Mouse (Mus musculus) forebrain, postnatal 0 days (tissue): ENCODE results near the gene Lcn9. TPM values are rescaled to one million over a fixed set of nuclear protein-coding genes. Genes with fewer than 3 reads are reported as not detected.
A peak's percentile ranks its signal among the peaks of the same experiment; 100 is the strongest.

Source experiments
- ATAC-seq: fragments of 200-750 bp; cut with Nextera tagmentation; 2 replicates; pipeline ENCODE4 v1.8.0; 2017; ENCODE audit warnings: mild to moderate bottlenecking, moderate library complexity
- DNase-seq: peaks from one replicate; pipeline ENCODE4 v3.0.0-alpha.2; 2015
- H3K27ac ChIP-seq: fragments of 300-500 bp; sonication (generic); 2 replicates; pipeline ENCODE4 v1.5.1; 2014; ENCODE audit warnings: low read depth, mild to moderate bottlenecking, antibody characterized with exemption, low read length, moderate library complexity, mixed read lengths
- H3K27me3 ChIP-seq: fragments of 300-500 bp; sonication (generic); 2 replicates; pipeline ENCODE4 v1.6.1; 2014; ENCODE audit warnings: mild to moderate bottlenecking, low read length, mixed read lengths; ENCODE audit not compliant: insufficient read depth
- H3K36me3 ChIP-seq: fragments of 300-500 bp; sonication (generic); 2 replicates; pipeline ENCODE4 v1.6.1; 2014; ENCODE audit warnings: mild to moderate bottlenecking, moderate library complexity; ENCODE audit not compliant: insufficient read depth
- H3K4me1 ChIP-seq: fragments of 300-500 bp; sonication (generic); 2 replicates; pipeline ENCODE4 v1.6.1; 2014; ENCODE audit warnings: antibody characterized with exemption; ENCODE audit not compliant: insufficient read depth
- H3K4me2 ChIP-seq: fragments of 300-500 bp; sonication (generic); 2 replicates; pipeline ENCODE4 v1.6.1; 2014; ENCODE audit warnings: low read depth, mild to moderate bottlenecking, moderate library complexity
- H3K4me3 ChIP-seq: fragments of 300-500 bp; sonication (generic); 2 replicates; pipeline ENCODE4 v1.5.1; 2014; ENCODE audit warnings: low read depth, low read length, mixed read lengths
- H3K9ac ChIP-seq: fragments of 300-500 bp; sonication (generic); 2 replicates; pipeline ENCODE4 v1.6.1; 2014; ENCODE audit warnings: mild to moderate bottlenecking
- H3K9me3 ChIP-seq: fragments of 300-500 bp; sonication (generic); 2 replicates; pipeline ENCODE4 v1.6.1; 2016; ENCODE audit warnings: low read length
- CTCF ChIP-seq: sonication (generic); IDR thresholded peaks from 2 replicates; pipeline ENCODE4 v1.5.1; 2016; ENCODE audit warnings: antibody characterized with exemption, control low read depth, low read depth
- WGBS: fragments of 180-500 bp; shearing (Covaris S2); extraction: QIAGEN DNeasy Blood & Tissue Kit; methylation state at CpG from one replicate; pipeline ENCODE4 v1.1.7; 2014; 5-methylcytosine and 5-hydroxymethylcytosine counted together
- polyA plus RNA-seq: library from polyadenylated mRNA; unstranded; fragments of >200 nt; fragmentation: Nextera tagmentation; extraction: Ambion mirVana; gene quantifications from 2 replicates; pipeline ENCODE4 v1.2.1, GENCODE M21; 2015
- total RNA-seq: library from RNA; depleted of rRNA; stranded (reverse); fragments of >200 nt; gene quantifications from 2 replicates; pipeline ENCODE4 v1.2.3, GENCODE M21; 2014; rRNA removed

Lcn9 gene
- total and polyA plus RNA-seq, 2 experiments from 2014 or later = not detected

DNA sequence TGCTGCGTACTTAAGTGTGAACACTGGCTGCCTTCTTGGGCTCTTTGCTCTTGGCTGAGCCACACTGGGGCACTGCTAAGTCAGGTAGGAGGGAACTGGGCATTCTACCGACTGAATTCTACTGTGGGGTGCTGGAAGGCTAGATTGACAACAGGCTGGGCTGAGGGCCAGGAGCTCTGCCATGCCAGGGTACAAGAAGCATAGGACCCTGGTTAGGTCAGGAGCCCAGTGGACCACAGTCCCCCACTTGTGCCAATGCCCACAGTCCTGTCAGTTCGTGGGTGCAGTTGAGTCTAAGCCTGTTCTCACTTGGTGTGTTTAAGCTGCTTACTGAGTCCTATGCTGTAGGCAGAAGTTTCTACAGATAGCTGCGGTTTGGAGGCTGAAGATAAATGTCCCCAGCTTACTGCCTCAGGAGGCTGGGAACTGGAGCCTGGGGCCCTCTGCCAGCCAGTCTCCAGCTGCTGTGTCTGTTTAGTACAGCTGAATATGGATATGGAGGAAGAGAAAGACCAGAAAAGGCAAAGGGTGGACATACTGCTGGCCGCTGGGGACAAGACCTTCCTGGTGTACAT, 39.8 kb downstream of the Lcn9 start:
- ATAC-seq (0 out of 2 replicates have a peak, but pooled peaks have one; percentile 12), DNase-seq (peak; percentile 16)
- no peak overlapping the region for H3K9ac ChIP-seq
- H3K4me3 ChIP-seq = no peak overlapping the region
- no peaks in the 10 kb centered on the region for H3K36me3 ChIP-seq
- WGBS = 47% methylated on average over 5 of the region's 5 CpGs
- H3K27ac ChIP-seq = no peak overlapping the region
- 0 out of 2 replicates have a peak, but pooled peaks cover 5% of the 10 kb centered on the region for H3K4me1 ChIP-seq
- no peak for TF ChIP-seq CTCF
- peak overlapping the region; percentile 92; the same call in 1 of the 2 replicates for H3K4me2 ChIP-seq
- 0 out of 2 replicates have a peak, but pooled peaks cover 8% of the 10 kb centered on the region for H3K27me3 ChIP-seq
- no peaks in the 10 kb centered on the region for H3K9me3 ChIP-seq

DNA sequence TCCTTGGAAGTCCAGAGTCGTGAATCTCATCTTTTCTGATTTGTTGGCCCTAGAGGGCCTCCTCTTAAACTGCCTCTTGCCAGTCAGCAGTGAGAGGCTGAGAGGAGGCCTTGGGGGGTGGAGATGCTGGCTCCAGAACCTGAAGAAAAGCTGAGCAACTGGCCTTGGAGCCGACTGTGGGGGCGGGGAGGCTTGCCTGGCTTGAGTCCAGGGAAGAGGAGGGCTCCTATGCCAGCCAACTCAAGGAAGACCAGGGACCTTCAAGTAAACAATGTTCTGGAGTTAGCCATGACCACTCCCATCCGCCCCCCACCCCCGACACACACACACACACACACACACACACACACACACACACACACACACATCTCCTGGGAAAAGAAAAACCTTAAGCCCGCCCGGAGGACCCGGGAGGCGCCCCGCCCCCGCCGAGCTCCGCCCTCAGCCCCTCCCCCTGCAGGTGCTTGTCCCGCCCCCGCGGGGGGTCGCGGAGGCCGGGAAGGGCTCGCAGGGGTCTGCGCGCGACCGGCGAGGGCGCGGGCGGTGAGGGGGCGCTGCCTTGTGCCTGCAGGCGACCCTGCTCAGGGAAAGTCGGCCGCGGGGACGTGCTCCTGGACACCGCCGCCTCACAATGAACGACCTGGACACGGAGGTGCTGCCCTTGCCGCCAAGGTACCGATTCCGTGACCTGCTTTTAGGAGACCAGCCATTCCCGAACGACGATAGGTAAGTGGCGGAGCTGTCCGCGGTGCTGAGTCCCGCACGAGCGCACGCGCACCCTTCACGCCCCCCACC, 40.6 kb downstream of the Lcn9 start, which contains the start of gene Kcnt1:
TSS of gene Kcnt1 (plus strand) at position 398 of the 795 bp plus-strand sequence.
- Histone ChIP-seq H3K4me2 (peak within 1 kb of the TSS; percentile 92), H3K4me1 (0 out of 2 replicates have a peak, but pooled peaks cover 5% of the 10 kb centered on the region), H3K9ac (peak within 1 kb of the TSS; percentile 23; the same call in 1 of the 2 replicates), H3K9me3 (no peaks in the 10 kb centered on the region), H3K27me3 (0 out of 2 replicates have a peak, but pooled peaks cover 8% of the 10 kb centered on the region), H3K4me3 (peak within 1 kb of the TSS; percentile 45), H3K36me3 (no peaks in the 10 kb centered on the region), H3K27ac (no peak within 1 kb of the TSS)
- peak; percentile 35 for DNase-seq
- 3% methylated on average over 38 of the region's 53 CpGs for WGBS
- no peak for TF ChIP-seq CTCF
- peak; percentile 36; the same call in 1 of the 2 replicates for ATAC-seq

GRCm38 (mm10) chr2:25864230-25864629, 41.3 kb downstream of the Lcn9 start:
- no peaks in the 10 kb centered on the region for H3K9me3 ChIP-seq
- no peak for ATAC-seq
- peak overlapping the region; percentile 45 for H3K4me3 ChIP-seq
- no peaks in the 10 kb centered on the region for H3K36me3 ChIP-seq
- 0 out of 2 replicates have a peak, but pooled peaks cover 8% of the 10 kb centered on the region for H3K27me3 ChIP-seq
- no peak overlapping the region for H3K27ac ChIP-seq
- 0 out of 2 replicates have a peak, but pooled peaks cover 5% of the 10 kb centered on the region for H3K4me1 ChIP-seq
- TF ChIP-seq CTCF = 0 out of 2 replicates have a peak, but pooled peaks have one; percentile 12
- WGBS = 6% methylated on average over 18 of the region's 18 CpGs
- DNase-seq = peak; percentile 2
- H3K9ac ChIP-seq = no peak overlapping the region
- H3K4me2 ChIP-seq = peak overlapping the region; percentile 92

DNA sequence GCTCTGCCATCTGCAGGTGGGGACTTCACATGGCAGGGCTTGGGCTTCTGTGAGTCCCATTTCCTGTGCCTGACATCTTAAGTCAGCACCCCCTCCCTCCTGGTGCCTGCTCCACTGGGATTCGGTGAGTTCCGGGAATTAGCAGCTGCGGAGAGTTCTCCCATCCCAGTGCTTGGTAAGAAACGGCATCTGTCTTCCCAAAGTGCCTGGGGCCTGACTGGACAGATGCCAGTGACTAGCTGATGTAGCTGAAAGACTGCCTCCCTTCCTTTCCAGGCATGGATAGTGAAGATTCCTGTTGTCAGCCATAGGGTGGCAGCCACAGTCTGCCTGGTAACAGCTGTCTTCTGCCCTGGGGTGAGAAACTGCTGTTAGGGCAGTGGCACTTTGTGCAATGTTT, 42.5 kb downstream of the Lcn9 start:
- peak; percentile 57 for ATAC-seq
- H3K4me2 ChIP-seq = no peak overlapping the region
- WGBS = 6% methylated on average over 4 of the region's 4 CpGs

DNA sequence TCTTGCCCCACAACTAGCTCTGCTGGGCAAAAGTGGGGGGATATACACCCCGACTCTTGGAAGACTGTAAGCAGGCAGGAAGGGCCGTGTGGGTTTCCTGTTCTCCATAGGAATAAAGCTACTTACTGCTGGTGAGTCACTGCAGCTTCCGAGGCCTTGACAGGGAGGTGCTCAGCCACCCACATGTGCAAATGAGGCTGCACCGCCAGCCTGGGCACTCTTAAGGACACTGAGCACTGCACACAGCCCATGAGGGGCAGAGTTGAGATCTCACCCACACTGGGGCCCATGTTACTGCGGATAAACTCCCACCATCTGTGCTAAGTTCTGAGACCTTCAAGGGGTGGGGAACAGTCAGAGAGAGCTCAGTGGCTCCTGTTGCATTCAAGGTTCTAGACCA, 43.7 kb downstream of the Lcn9 start:
- Histone ChIP-seq H3K4me3 (no peak overlapping the region), H3K36me3 (no peaks in the 10 kb centered on the region), H3K4me1 (0 out of 2 replicates have a peak, but pooled peaks cover 5% of the 10 kb centered on the region), H3K27ac (no peak overlapping the region), H3K27me3 (0 out of 2 replicates have a peak, but pooled peaks cover 8% of the 10 kb centered on the region), H3K4me2 (no peak overlapping the region), H3K9ac (no peak overlapping the region), H3K9me3 (no peaks in the 10 kb centered on the region)
- WGBS = 71% methylated on average over 5 of the region's 5 CpGs
- TF ChIP-seq CTCF = no peak
- no peak for DNase-seq
- ATAC-seq = no peak

More for the DNA sequence above, 42.5 kb downstream of the Lcn9 start:
- peak; percentile 57 for TF ChIP-seq CTCF
- Histone ChIP-seq H3K36me3 (no peaks in the 10 kb centered on the region), H3K9me3 (no peaks in the 10 kb centered on the region), H3K9ac (no peak overlapping the region), H3K4me3 (no peak overlapping the region), H3K4me1 (0 out of 2 replicates have a peak, but pooled peaks cover 5% of the 10 kb centered on the region), H3K27me3 (0 out of 2 replicates have a peak, but pooled peaks cover 8% of the 10 kb centered on the region), H3K27ac (no peak overlapping the region)
- DNase-seq = peak; percentile 75

Other genes with a start within 250 kb of the Lcn9 start
- 1.0 and 9.0 TPM in 2 replicates for gene Mamdc4, start 248.3 kb upstream of the Lcn9 start, total RNA-seq
- 0.21 and 0.26 TPM in 2 replicates for gene Mamdc4, start 248.3 kb upstream of the Lcn9 start, polyA plus RNA-seq
- gene Phpt1, start 247.9 kb upstream of the Lcn9 start, total RNA-seq = 33.7 and 43.2 TPM in 2 replicates
- 171 and 185 TPM in 2 replicates for gene Phpt1, start 247.9 kb upstream of the Lcn9 start, polyA plus RNA-seq
- gene Ajm1, start 241.4 kb upstream of the Lcn9 start, total RNA-seq = 13.5 and 16.0 TPM in 2 replicates
- gene Ajm1, start 241.4 kb upstream of the Lcn9 start, polyA plus RNA-seq = 11.3 and 13.7 TPM in 2 replicates
- 68.2 and 79.3 TPM in 2 replicates for gene Rabl6, start 214.6 kb upstream of the Lcn9 start, total RNA-seq
- gene Rabl6, start 214.6 kb upstream of the Lcn9 start, polyA plus RNA-seq = 51.8 and 54.9 TPM in 2 replicates
- not detected in 2 replicates for gene Ccdc183, start 205.5 kb upstream of the Lcn9 start, total RNA-seq
- gene Ccdc183, start 205.5 kb upstream of the Lcn9 start, polyA plus RNA-seq = 0.36 TPM in 2 replicates
- 39.4 and 49.5 TPM in 2 replicates for gene Tmem141, start 201.1 kb upstream of the Lcn9 start, total RNA-seq
- gene Tmem141, start 201.1 kb upstream of the Lcn9 start, polyA plus RNA-seq = 41.9 and 42.7 TPM in 2 replicates
- 3.3 and 4.7 TPM in 2 replicates for gene Fcna, start 195.1 kb upstream of the Lcn9 start, total RNA-seq
- 5.2 and 6.7 TPM in 2 replicates for gene Fcna, start 195.1 kb upstream of the Lcn9 start, polyA plus RNA-seq
- gene Lcn8, start 170.0 kb upstream of the Lcn9 start, total RNA-seq = not detected in 2 replicates
- gene Lcn8, start 170.0 kb upstream of the Lcn9 start, polyA plus RNA-seq = not detected in 2 replicates
- not detected in 2 replicates for gene Lcn5, start 165.2 kb upstream of the Lcn9 start, total RNA-seq
- gene Lcn5, start 165.2 kb upstream of the Lcn9 start, polyA plus RNA-seq = not detected in 2 replicates
- gene Lcn6, start 146.4 kb upstream of the Lcn9 start, total RNA-seq = not detected in 2 replicates
- gene Lcn6, start 146.4 kb upstream of the Lcn9 start, polyA plus RNA-seq = not detected in 2 replicates
- not detected in 2 replicates for gene Lcn10, start 140.4 kb upstream of the Lcn9 start, total RNA-seq
- not detected in 2 replicates for gene Lcn10, start 140.4 kb upstream of the Lcn9 start, polyA plus RNA-seq
- not detected in 2 replicates for gene Obp2a, start 123.1 kb upstream of the Lcn9 start, total RNA-seq
- gene Obp2a, start 123.1 kb upstream of the Lcn9 start, polyA plus RNA-seq = not detected in 2 replicates
- gene Bmyc, start 116.4 kb upstream of the Lcn9 start, total RNA-seq = 43.4 and 50.5 TPM in 2 replicates
- 194 and 195 TPM in 2 replicates for gene Bmyc, start 116.4 kb upstream of the Lcn9 start, polyA plus RNA-seq
- not detected in 2 replicates for gene Obp2b, start 86.1 kb upstream of the Lcn9 start, total RNA-seq
- not detected in 2 replicates for gene Obp2b, start 86.1 kb upstream of the Lcn9 start, polyA plus RNA-seq
- gene Lcn3, start 57.6 kb upstream of the Lcn9 start, total RNA-seq = not detected in 2 replicates
- not detected in 2 replicates for gene Lcn3, start 57.6 kb upstream of the Lcn9 start, polyA plus RNA-seq
- not detected in 2 replicates for gene Lcn11, start 46.1 kb upstream of the Lcn9 start, total RNA-seq
- not detected in 2 replicates for gene Lcn11, start 46.1 kb upstream of the Lcn9 start, polyA plus RNA-seq
- not detected in 2 replicates for gene Gm13539, start 40.9 kb upstream of the Lcn9 start, total RNA-seq
- not detected in 2 replicates for gene Gm13539, start 40.9 kb upstream of the Lcn9 start, polyA plus RNA-seq
- not detected in 2 replicates for gene Glt6d1, start 7.3 kb upstream of the Lcn9 start, total RNA-seq
- gene Glt6d1, start 7.3 kb upstream of the Lcn9 start, polyA plus RNA-seq = not detected in 2 replicates
- gene Sohlh1, start 24.1 kb downstream of the Lcn9 start, total RNA-seq = not detected in 2 replicates
- gene Sohlh1, start 24.1 kb downstream of the Lcn9 start, polyA plus RNA-seq = not detected in 2 replicates
- gene Kcnt1, start 40.6 kb downstream of the Lcn9 start, total RNA-seq = 27.1 and 35.6 TPM in 2 replicates
- gene Kcnt1, start 40.6 kb downstream of the Lcn9 start, polyA plus RNA-seq = 8.1 and 11.2 TPM in 2 replicates
- gene Camsap1, start 160.1 kb downstream of the Lcn9 start, total RNA-seq = 132 and 140 TPM in 2 replicates
- gene Camsap1, start 160.1 kb downstream of the Lcn9 start, polyA plus RNA-seq = 50.4 and 60.0 TPM in 2 replicates
- gene Ubac1, start 198.6 kb downstream of the Lcn9 start, total RNA-seq = 121 and 126 TPM in 2 replicates
- gene Ubac1, start 198.6 kb downstream of the Lcn9 start, polyA plus RNA-seq = 139 and 150 TPM in 2 replicates